Mouse (Mus musculus) kidney, adult 2 months (tissue): ENCODE results near the gene Col11a1.

Experiments
- CTCF ChIP-seq: fragments of 200-500 bp; conservative IDR thresholded peaks from 2 replicates; pipeline ENCODE4 v1.5.1; 2011; ENCODE audit warnings: low read depth, mild to moderate bottlenecking, control low read depth, low read length, moderate library complexity, mixed read lengths; ENCODE audit not compliant: insufficient read depth, insufficient read length
- POLR2A ChIP-seq: fragments of 200-500 bp; IDR thresholded peaks from one replicate; pipeline ENCODE4 v1.6.1; 2011; ENCODE audit warnings: low read depth, low read length, control low read depth

DNA sequence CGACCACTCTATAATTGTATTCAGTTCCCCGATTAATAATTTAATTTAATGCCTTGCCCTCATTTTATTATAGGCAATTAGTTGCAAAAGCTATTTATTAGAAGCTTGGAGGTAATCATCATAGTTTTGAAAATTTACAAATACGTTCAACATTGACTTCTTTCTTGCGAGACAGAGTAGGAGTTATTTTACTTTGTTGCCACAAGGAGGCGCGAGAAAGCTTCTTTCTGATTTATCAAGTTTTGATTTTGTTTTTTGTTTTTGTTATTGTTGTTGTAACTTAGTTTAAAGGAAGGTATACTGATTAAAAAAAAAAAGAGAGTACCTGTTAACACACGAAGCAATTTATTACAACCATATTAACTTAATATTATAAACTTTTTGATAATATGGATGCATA, 76.8 kb downstream of the Col11a1 start:
- no peak for TF ChIP-seq CTCF
- TF ChIP-seq POLR2A: no peak
